In genomic region chr12:13083337-13084054, GRCm38 (mm10) we compare ENCODE assay signal across 10 mouse cellular contexts.
A peak's percentile ranks its signal among the peaks of the same experiment; 100 is the strongest.
DNase-seq lines count a peak whose midpoint lies in the region; ATAC-seq and TF ChIP-seq lines count a peak whose summit lies in the region.
"Had no signal": no experiment of that assay in that cellular context is flagged by ENCODE, and none has a peak within 500 bp of the region (broad histone marks: within the 10 kb centered on the region; RNA-seq: fewer than 3 reads in every experiment).

No protein-coding gene starts in this region.

- CTCF ChIA-PET in Patski (lab: Charles Lee), result interaction anchor here (0.5 kb wide), 1 partner anchor 460 kb away, joined by 3 read pairs; no protein-coding TSS in a partner anchor

- peak; percentile 29 to 37 for DNase-seq in frontal cortex, postnatal 14 days (ENCODE audit: low spot score in 2 of 2)
- peak; percentile 73 for DNase-seq in Patski (ENCODE audit: low read depth, low spot score)
- DNase-seq in heart, postnatal 4 days, result peak; percentile 84
- DNase-seq in gastrocnemius, postnatal 10 days, result no peak
- no peak for DNase-seq in thymus, postnatal 36 days

- in situ Hi-C loops in Patski (cut with MboI; ENCODE audit: low pct_unique_long_range_greater_than_20kb), result no loop called here

- no peaks in the 10 kb centered on the region for H3K9me3 ChIP-seq in midbrain, embryonic 12.5 days

- whole genome bisulfite sequencing in midbrain, embryonic 12.5 days, result 66% methylated on average over 8 of the region's 8 CpGs

- 0 out of 2 replicates have a peak overlapping the region, but pooled peaks have one; percentile 2 for H3K27ac ChIP-seq in midbrain, embryonic 12.5 days (replicated peaks)
- H3K27ac ChIP-seq: heart, adult 2 months had no signal

- no peak for TF ChIP-seq CTCF in Patski (IDR thresholded peaks at IDR 0.05)

- no peak for ATAC-seq in frontal cortex, adult (ENCODE audit: low TSS enrichment)
- ATAC-seq in Patski, result peak; percentile 73
- ATAC-seq in midbrain, embryonic 12.5 days (ENCODE audit: low FRiP score, low read depth), result peak; percentile 83
- no peak for ATAC-seq in monocyte, adult 5-6 weeks (replicated peaks; ENCODE audit: insufficient number of reproducible peaks, low FRiP score, low TSS enrichment, poor library complexity, severe bottlenecking)

- no peak overlapping the region for H3K4me2 ChIP-seq in midbrain, embryonic 12.5 days (replicated peaks)

- no peak overlapping the region for H3K4me3 ChIP-seq in midbrain, embryonic 12.5 days
- H3K4me3 ChIP-seq: heart, adult 2 months had no signal

- H3K9ac ChIP-seq in midbrain, embryonic 12.5 days (replicated peaks), result no peak overlapping the region

- POLR2A ChIA-PET in Patski (lab: Charles Lee), result interaction anchor here (0.5 to 0.6 kb wide), 2 partner anchors 10 to 72 kb away, joined by 3 to 6 read pairs; no protein-coding TSS in a partner anchor

- H3K4me1 ChIP-seq in midbrain, embryonic 12.5 days, result peaks cover 4% of the 10 kb centered on the region; the same call in 1 of the 2 replicates

- no peaks in the 10 kb centered on the region for H3K36me3 ChIP-seq in midbrain, embryonic 12.5 days

- no peaks in the 10 kb centered on the region for H3K27me3 ChIP-seq in Patski
- H3K27me3 ChIP-seq in midbrain, embryonic 12.5 days, result no peaks in the 10 kb centered on the region
- H3K27me3 ChIP-seq: CH12.LX had no signal

Comparison
In these comparisons a context has a peak if more than half of its experiments do, and no peak if none do; other contexts are left out.
1. DNase-seq: peak in frontal cortex, postnatal 14 days (2 of 2), Patski (single experiment) and heart, postnatal 4 days (single experiment); none in gastrocnemius, postnatal 10 days (single experiment) and thymus, postnatal 36 days (0 of 2).
2. ATAC-seq: peak in Patski (single experiment) and midbrain, embryonic 12.5 days (single experiment); none in frontal cortex, adult (single experiment) and monocyte, adult 5-6 weeks (single experiment).